ENCODE assay signal across 14 mouse cellular contexts in genomic region chr5:15702891-15703290, GRCm38 (mm10). TPM values are rescaled to one million over a fixed set of nuclear protein-coding genes. Genes with fewer than 3 reads are reported as not detected.
DNase-seq lines count a peak whose midpoint lies in the region; ATAC-seq and TF ChIP-seq lines count a peak whose summit lies in the region.
"Not testable (repeated sequence)": the region's sequence is repeated elsewhere in the genome, so short reads cannot be mapped to it uniquely, and the experiment has no call there.
"Had no signal": no experiment of that assay in that cellular context is flagged by ENCODE, and none has a peak within 500 bp of the region (broad histone marks: within the 10 kb centered on the region; RNA-seq: fewer than 3 reads in every experiment).

No protein-coding gene starts in this region.

- not testable (repeated sequence) for H3K4me3 ChIP-seq in ES-E14 (ENCODE audit: insufficient read depth in 1 of 2, low read depth in 1 of 2, low read length in 2 of 2, poor library complexity in 1 of 2, severe bottlenecking in 1 of 2); forebrain, postnatal 0 days (ENCODE audit: low read depth, low read length); intestine, postnatal 0 days (ENCODE audit: low read depth, low read length); liver, postnatal 0 days (ENCODE audit: low read depth, low read length)

- 26% methylated on average over 5 of the region's 5 CpGs for WGBS in forebrain, postnatal 0 days
- WGBS in intestine, postnatal 0 days, result 23% methylated on average over 5 of the region's 5 CpGs
- 22% methylated on average over 5 of the region's 5 CpGs for WGBS in liver, postnatal 0 days (ENCODE audit: insufficient replicate concordance)

- not testable (repeated sequence) for H3K4me2 ChIP-seq in forebrain, postnatal 0 days (ENCODE audit: low read depth); intestine, postnatal 0 days (replicated peaks; ENCODE audit: low read depth); liver, postnatal 0 days (ENCODE audit: low read depth, low read length)

- not testable (repeated sequence) for H3K27ac ChIP-seq in ES-E14 (ENCODE audit: insufficient read depth, low read depth, low read length, poor library complexity, severe bottlenecking); forebrain, postnatal 0 days (ENCODE audit: low read depth, low read length); intestine, postnatal 0 days (ENCODE audit: low read depth, low read length); liver, postnatal 0 days (ENCODE audit: low read depth)

- not testable (repeated sequence) for DNase-seq in ES-E14 (ENCODE audit: low read depth, low spot score); liver, postnatal 0 days
- DNase-seq in adrenal gland, postnatal 36 days, result peak; percentile 5 to 10
- peak; percentile 35 for DNase-seq in forebrain, postnatal 0 days
- peak; percentile 35 to 38 for DNase-seq in kidney, postnatal 4 days
- peak; percentile 13 for DNase-seq in ovary, postnatal 14 days (ENCODE audit: low spot score)

- H3K36me3 ChIP-seq in ES-E14 (ENCODE audit: control insufficient read depth, insufficient read depth, low read length, poor library complexity, severe bottlenecking); forebrain, postnatal 0 days (ENCODE audit: insufficient read depth); intestine, postnatal 0 days (ENCODE audit: control insufficient read depth, insufficient read depth); liver, postnatal 0 days (replicated peaks; ENCODE audit: insufficient read depth, low read length): not testable (repeated sequence)

- H3K9me3 ChIP-seq in ES-E14 (ENCODE audit: control insufficient read depth, insufficient read depth, low read depth, low read length); forebrain, postnatal 0 days (ENCODE audit: low read length); intestine, postnatal 0 days (ENCODE audit: control insufficient read depth); liver, postnatal 0 days (ENCODE audit: low read length): not testable (repeated sequence)

- TF ChIP-seq CTCF in forebrain, postnatal 0 days (IDR thresholded peaks at IDR 0.05; ENCODE audit: low read depth), result peak; percentile 49
- peak; percentile 41 for TF ChIP-seq CTCF in intestine, postnatal 0 days (IDR thresholded peaks at IDR 0.05; ENCODE audit: low read depth)
- peak; percentile 33; the same call in 1 of the 2 replicates for TF ChIP-seq CTCF in liver, postnatal 0 days (IDR thresholded peaks at IDR 0.05; ENCODE audit: low read depth)

- H3K4me1 ChIP-seq in ES-E14 (ENCODE audit: control insufficient read depth in 2 of 2, insufficient read depth in 2 of 2, low read length in 2 of 2, poor library complexity in 1 of 2); forebrain, postnatal 0 days (ENCODE audit: insufficient read depth); intestine, postnatal 0 days (replicated peaks; ENCODE audit: control insufficient read depth, insufficient read depth, low read length); liver, postnatal 0 days (ENCODE audit: insufficient read depth): not testable (repeated sequence)

- H3K27me3 ChIP-seq in forebrain, postnatal 0 days (ENCODE audit: insufficient read depth, low read length); intestine, postnatal 0 days (replicated peaks; ENCODE audit: control insufficient read depth, insufficient read depth, low read length); liver, postnatal 0 days (ENCODE audit: insufficient read depth, low read length): not testable (repeated sequence)

- in situ Hi-C loops in ES-E14 (cut with MboI; ENCODE audit: low sequenced_read_pairs in 2 of 2, unreplicated experiment in 2 of 2), result not testable (repeated sequence)

- TF ChIP-seq EP300 in liver, postnatal 0 days (IDR thresholded peaks at IDR 0.05; ENCODE audit: low read depth), result not testable (repeated sequence)

- ATAC-seq in forebrain, postnatal 0 days; intestine, postnatal 0 days; liver, postnatal 0 days: not testable (repeated sequence)

- not testable (repeated sequence) for H3K9ac ChIP-seq in ES-E14 (ENCODE audit: insufficient read depth, low read depth, low read length, poor library complexity, severe bottlenecking); forebrain, postnatal 0 days; intestine, postnatal 0 days (ENCODE audit: low read depth, low read length); liver, postnatal 0 days (replicated peaks)

TF ChIP-seq in ES-E14, 5 proteins besides CTCF, POLR2A, EP300 and RAD21:
- TF ChIP-seq ZNF384 (IDR thresholded peaks at IDR 0.05; ENCODE audit: low read depth, low read length), result 0 out of 2 replicates have a peak, but pooled peaks have one; percentile 35

RNA-seq across cellular contexts. Expression of gene Speer4c, which starts 11.2 kb away (rescaled TPM):
- 0.26 TPM in 1 of 2 replicates, not detected in the other for total RNA-seq in ES-E14 (2012; rRNA removed)
- total RNA-seq in adrenal gland, postnatal 36 days (2021), result not detected
- total RNA-seq in forebrain, postnatal 0 days (2014; rRNA removed), result not detected in 2 replicates
- polyA plus RNA-seq in forebrain, postnatal 0 days (2015; fragmentation: Nextera tagmentation; extraction: Ambion mirVana), result not detected in 2 replicates
- not detected in 2 replicates for polyA plus RNA-seq in intestine, postnatal 0 days (2015; fragmentation: Nextera tagmentation; extraction: Ambion mirVana)
- not detected in 2 replicates for polyA plus RNA-seq in liver, postnatal 0 days (2015; fragmentation: Nextera tagmentation; extraction: Ambion mirVana)
- total RNA-seq: gastrocnemius, adult 18-20 months; neutrophil, adult 5-6 weeks had no signal
- polyA plus RNA-seq: forebrain, embryonic 13.5 days; heart, embryonic 15.5 days; hindbrain, embryonic 13.5 days; limb, embryonic 10.5 days; liver, embryonic 12.5 days had no signal

RNA-seq across cellular contexts. Expression of gene 4930572O03Rik, which starts 46.0 kb away (rescaled TPM):
- total RNA-seq in ES-E14 (2012; rRNA removed), result not detected in 2 replicates
- not detected for total RNA-seq in adrenal gland, postnatal 36 days (2021)
- not detected in 2 replicates for total RNA-seq in forebrain, postnatal 0 days (2014; rRNA removed)
- polyA plus RNA-seq in forebrain, postnatal 0 days (2015; fragmentation: Nextera tagmentation; extraction: Ambion mirVana), result not detected in 2 replicates
- polyA plus RNA-seq in intestine, postnatal 0 days (2015; fragmentation: Nextera tagmentation; extraction: Ambion mirVana), result not detected in 2 replicates
- not detected in 2 replicates for polyA plus RNA-seq in liver, postnatal 0 days (2015; fragmentation: Nextera tagmentation; extraction: Ambion mirVana)
- total RNA-seq: gastrocnemius, adult 18-20 months; neutrophil, adult 5-6 weeks had no signal
- polyA plus RNA-seq: forebrain, embryonic 13.5 days; heart, embryonic 15.5 days; hindbrain, embryonic 13.5 days; limb, embryonic 10.5 days; liver, embryonic 12.5 days had no signal
